Mouse (Mus musculus) gastrocnemius, postnatal 14 days (tissue): ENCODE measurements around the gene Gm10718. TPM values are rescaled to one million over a fixed set of nuclear protein-coding genes. Genes with fewer than 3 reads are reported as not detected.
"Not testable (repeated sequence)": the region's sequence is repeated elsewhere in the genome, so short reads cannot be mapped to it uniquely, and the experiment has no call there.

Experiments used
- DNase-seq: peaks from one replicate; pipeline ENCODE4 v3.0.0; 2021; ENCODE audit warnings: mixed read lengths
- intact Hi-C: fragments of 180-260 bp; cut with DNase I; formaldehyde crosslinking; loops from one replicate; pipeline ENCODE4 v1.15.1; 2025; ENCODE audit warnings: low total_unique reads
- microRNA-seq, 2 experiments: library from miRNA; unstranded; fragments of <30 nt; microRNA quantifications; one replicate each; pipeline ENCODE4 v1.2.0; 2021
- total RNA-seq, 2 experiments: library from RNA; stranded (reverse); gene quantifications; 2 replicates each; pipeline ENCODE4 v1.2.3; 2021

The Gm10718 gene
- total RNA-seq, 2 experiments from 2014 or later: not detected

GRCm38 (mm10) chr9:3023985-3024648 lies 770 bp downstream of the Gm10718 start:
- DNase-seq, intact Hi-C loops: not testable (repeated sequence)

- DNase-seq, intact Hi-C loops: not testable (repeated sequence)
These were observed 1.6 kb downstream of the Gm10718 start, which contains the start of gene Gm10717 for GRCm38 (mm10) chr9:3024912-3025467. Gene Gm10717 (plus strand): TSS chr9:3025417.

GRCm38 (mm10) chr9:3025653-3026052 lies 2.3 kb downstream of the Gm10718 start:
- intact Hi-C loops: not testable (repeated sequence)
- DNase-seq: peak; percentile 21

- intact Hi-C loops, DNase-seq: not testable (repeated sequence)
These were observed 2.8 kb downstream of the Gm10718 start for GRCm38 (mm10) chr9:3026136-3026535.

- intact Hi-C loops, DNase-seq: not testable (repeated sequence)
These were observed 3.4 kb downstream of the Gm10718 start for GRCm38 (mm10) chr9:3026741-3027140.

GRCm38 (mm10) chr9:3027200-3027599 lies 3.9 kb downstream of the Gm10718 start:
- intact Hi-C loops, DNase-seq: not testable (repeated sequence)

- intact Hi-C loops, DNase-seq: not testable (repeated sequence)
These were observed 6.1 kb downstream of the Gm10718 start for GRCm38 (mm10) chr9:3029276-3030000.

GRCm38 (mm10) chr9:3030677-3031318 lies 7.5 kb downstream of the Gm10718 start:
- DNase-seq, intact Hi-C loops: not testable (repeated sequence)

- intact Hi-C loops, DNase-seq: not testable (repeated sequence)
These were observed 11.0 kb downstream of the Gm10718 start, which contains the start of gene Gm17535 for GRCm38 (mm10) chr9:3034299-3034698. Gene Gm17535 (plus strand): TSS chr9:3034599.

- intact Hi-C loops: not testable (repeated sequence)
These were observed 13.2 kb downstream of the Gm10718 start, which contains the start of gene Gm10715 for GRCm38 (mm10) chr9:3036577-3036976. Gene Gm10715 (plus strand): TSS chr9:3036877.

GRCm38 (mm10) chr9:3038161-3038560 lies 14.8 kb downstream of the Gm10718 start:
- DNase-seq, intact Hi-C loops: not testable (repeated sequence)

More at GRCm38 (mm10) chr9:3036577-3036976, 13.2 kb downstream of the Gm10718 start, which contains the start of gene Gm10715:
- not testable (repeated sequence) for DNase-seq

Small RNA genes lying within 50 kb of the gene (microRNA-seq; reads per million reads assigned to microRNA genes)
- gene Mir101c: 0 reads per million in 2 experiments

Other genes with a start within 250 kb of the Gm10718 start
- gene Gm10722, start 22.6 kb upstream of the Gm10718 start, total RNA-seq: not detected
- not detected for gene Gm11168, start 20.2 kb upstream of the Gm10718 start, total RNA-seq
- gene Gm10721, start 10.4 kb upstream of the Gm10718 start, total RNA-seq: not detected
- gene Gm10720, start 7.9 kb upstream of the Gm10718 start, total RNA-seq: not detected
- gene Gm10719, start 6.1 kb upstream of the Gm10718 start, total RNA-seq: under 1 TPM; 0.43 to 0.60 TPM
- not detected for gene Gm10717, start 1.9 kb downstream of the Gm10718 start, total RNA-seq
- not detected for gene Gm17535, start 11.1 kb downstream of the Gm10718 start, total RNA-seq
- not detected for gene Gm10715, start 13.3 kb downstream of the Gm10718 start, total RNA-seq